Mouse (Mus musculus) C3H10T1/2 (cell line): ENCODE results near the gene Notch3. TPM values are rescaled to one million over a fixed set of nuclear protein-coding genes. Genes with fewer than 3 reads are reported as not detected.

Source experiments
- polyA plus RNA-seq, 2 experiments: library from polyadenylated mRNA; unstranded; fragments of >200 nt; fragmentation: generic; extraction: Trizol; gene quantifications; one replicate each; pipeline ENCODE4 v1.2.1; 2012; ENCODE audit warnings: missing spikeins in 2 of 2

Gene Notch3
- 10 to 100 TPM in 1 of 2 experiments, under 1 TPM in 1; 0.26 to 20.7 TPM for polyA plus RNA-seq

DNA sequence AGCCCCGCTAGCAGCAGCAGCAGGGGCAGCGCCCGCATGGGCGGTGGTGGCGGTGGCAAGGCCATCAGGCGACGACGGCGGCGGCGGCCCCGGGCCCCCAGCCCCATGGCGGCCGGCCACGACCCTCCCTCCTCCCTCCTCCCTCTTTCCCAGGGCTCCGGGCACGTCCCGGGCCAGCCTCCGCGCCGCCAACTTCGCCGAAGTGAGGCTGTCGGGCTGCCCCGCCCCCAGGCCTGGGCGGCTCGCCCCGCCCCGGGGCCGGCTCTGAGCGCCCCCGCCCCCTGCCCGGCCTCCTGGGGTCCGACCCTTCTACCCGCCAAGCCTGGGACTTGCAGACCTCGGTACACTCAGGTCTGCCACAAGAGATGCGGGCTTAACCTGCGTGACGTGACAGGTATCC lies at the start of gene Notch3:
Gene Notch3 (minus strand): TSS at position 166 of the 400 bp plus-strand sequence.

GRCm38 (mm10) chr17:32188863-32189636 lies 22.4 kb upstream of the Notch3 start, which contains the start of gene Ephx3:
Ephx3 (minus strand) TSS chr17:32189549.

Other genes with a start within 250 kb of the Notch3 start
- gene Rrp1b, start 130.8 kb downstream of the Notch3 start, polyA plus RNA-seq, result 10 to 100 TPM in 1 of 2 experiments, 1 to 10 TPM in 1; 9.6 to 17.7 TPM
- 1 to 10 TPM in 1 of 2 experiments, under 1 TPM in 1; 0.18 to 1.3 TPM for gene Hsf2bp, start 130.5 kb downstream of the Notch3 start, polyA plus RNA-seq
- under 1 TPM; 0.02 to 0.14 TPM for gene Ephx3, start 22.7 kb upstream of the Notch3 start, polyA plus RNA-seq
- 10 to 100 TPM; 35.0 to 86.0 TPM for gene Brd4, start 117.9 kb upstream of the Notch3 start, polyA plus RNA-seq
- 10 to 100 TPM in 1 of 2 experiments, 1 to 10 TPM in 1; 3.0 to 21.2 TPM for gene Akap8, start 154.4 kb upstream of the Notch3 start, polyA plus RNA-seq
- 10 to 100 TPM in 1 of 2 experiments, 1 to 10 TPM in 1; 9.4 to 74.3 TPM for gene Akap8l, start 183.8 kb upstream of the Notch3 start, polyA plus RNA-seq
- gene Wiz, start 222.6 kb upstream of the Notch3 start, polyA plus RNA-seq, result 10 to 100 TPM; 13.1 to 49.6 TPM
- under 1 TPM in 1 of 2 experiments, not detected in 1; 0.24 TPM for gene Rasal3, start 236.7 kb upstream of the Notch3 start, polyA plus RNA-seq